Mouse (Mus musculus): ENCODE results near the gene Pttg1. TPM values are rescaled to one million over a fixed set of nuclear protein-coding genes. Genes with fewer than 3 reads are reported as not detected.

The Pttg1 gene
- polyA plus RNA-seq, 1 experiment from 2014 or later: 130 TPM

- H3K36me3 ChIP-seq (ENCODE audit: insufficient read depth, low read length): no peaks in the 10 kb centered on the region
- H3K4me2 ChIP-seq (replicated peaks; ENCODE audit: low read depth, low read length): no peak overlapping the region
- H3K9me3 ChIP-seq (ENCODE audit: low read length): no peaks in the 10 kb centered on the region
- TF ChIP-seq EP300 (IDR thresholded peaks at IDR 0.05) (no peak), CTCF (IDR thresholded peaks at IDR 0.05) (peak; percentile 93)
- no peak overlapping the region for H3K9ac ChIP-seq (replicated peaks; ENCODE audit: low read depth)
- no peaks in the 10 kb centered on the region for H3K27me3 ChIP-seq (replicated peaks; ENCODE audit: insufficient read depth, low read length)
- no peaks in the 10 kb centered on the region for H3K4me1 ChIP-seq (ENCODE audit: insufficient read depth, low read depth, low read length)
- H3K27ac ChIP-seq (ENCODE audit: low read length): no peak overlapping the region
- no peak for ATAC-seq
- WGBS: 22% methylated on average over 14 of the region's 14 CpGs
- H3K4me3 ChIP-seq (ENCODE audit: low read depth, low read length): no peak overlapping the region
- DNase-seq (ENCODE audit: low spot score): peak; percentile 79
Measured at GRCm38 (mm10) chr11:43412771-43413451, 13.1 kb downstream of the Pttg1 start.

GRCm38 (mm10) chr11:43411413-43411812 is 14.6 kb downstream of the Pttg1 start:
- ATAC-seq (peak; percentile 17; the same call in 1 of the 2 replicates), DNase-seq (ENCODE audit: low spot score) (peak; percentile 75)
- WGBS: 0% methylated on average over 1 of the region's 1 CpGs
- Histone ChIP-seq H3K4me3 (ENCODE audit: low read depth, low read length) (no peak overlapping the region), H3K4me1 (ENCODE audit: insufficient read depth, low read depth, low read length) (no peaks in the 10 kb centered on the region), H3K9me3 (ENCODE audit: low read length) (no peaks in the 10 kb centered on the region), H3K36me3 (ENCODE audit: insufficient read depth, low read length) (no peaks in the 10 kb centered on the region), H3K27ac (ENCODE audit: low read length) (no peak overlapping the region), H3K9ac (replicated peaks; ENCODE audit: low read depth) (no peak overlapping the region), H3K27me3 (replicated peaks; ENCODE audit: insufficient read depth, low read length) (no peaks in the 10 kb centered on the region), H3K4me2 (replicated peaks; ENCODE audit: low read depth, low read length) (no peak overlapping the region)
- peak; percentile 93 for TF ChIP-seq CTCF (IDR thresholded peaks at IDR 0.05)
- no peak for TF ChIP-seq EP300 (IDR thresholded peaks at IDR 0.05)

GRCm38 (mm10) chr11:43410291-43410690 is 15.8 kb downstream of the Pttg1 start:
- no peak overlapping the region for H3K4me3 ChIP-seq (ENCODE audit: low read depth, low read length)
- TF ChIP-seq EP300 (IDR thresholded peaks at IDR 0.05) (no peak), CTCF (IDR thresholded peaks at IDR 0.05) (no peak)
- H3K4me2 ChIP-seq (replicated peaks; ENCODE audit: low read depth, low read length): no peak overlapping the region
- H3K36me3 ChIP-seq (ENCODE audit: insufficient read depth, low read length): no peaks in the 10 kb centered on the region
- ATAC-seq (no peak), DNase-seq (ENCODE audit: low spot score) (no peak)
- H3K4me1 ChIP-seq (ENCODE audit: insufficient read depth, low read depth, low read length): no peaks in the 10 kb centered on the region
- H3K27me3 ChIP-seq (replicated peaks; ENCODE audit: insufficient read depth, low read length): no peaks in the 10 kb centered on the region
- no peaks in the 10 kb centered on the region for H3K9me3 ChIP-seq (ENCODE audit: low read length)
- WGBS: 66% methylated on average over 7 of the region's 7 CpGs
- H3K27ac ChIP-seq (ENCODE audit: low read length): no peak overlapping the region
- no peak overlapping the region for H3K9ac ChIP-seq (replicated peaks; ENCODE audit: low read depth)

GRCm38 (mm10) chr11:43408888-43409287 is 17.2 kb downstream of the Pttg1 start:
- ATAC-seq: no peak
- WGBS: 72% methylated on average over 2 of the region's 2 CpGs
- no peak overlapping the region for H3K4me2 ChIP-seq (replicated peaks; ENCODE audit: low read depth, low read length)

GRCm38 (mm10) chr11:43404150-43404807 is 21.8 kb downstream of the Pttg1 start:
- Histone ChIP-seq H3K9me3 (ENCODE audit: low read length) (no peaks in the 10 kb centered on the region), H3K4me3 (ENCODE audit: low read depth, low read length) (no peak overlapping the region), H3K36me3 (ENCODE audit: insufficient read depth, low read length) (no peaks in the 10 kb centered on the region), H3K4me1 (ENCODE audit: insufficient read depth, low read depth, low read length) (no peaks in the 10 kb centered on the region), H3K9ac (replicated peaks; ENCODE audit: low read depth) (no peak overlapping the region), H3K27me3 (replicated peaks; ENCODE audit: insufficient read depth, low read length) (no peaks in the 10 kb centered on the region), H3K27ac (ENCODE audit: low read length) (no peak overlapping the region), H3K4me2 (replicated peaks; ENCODE audit: low read depth, low read length) (no peak overlapping the region)
- no peak for DNase-seq (ENCODE audit: low spot score)
- WGBS: 76% methylated on average over 15 of the region's 15 CpGs
- ATAC-seq: no peak
- TF ChIP-seq EP300 (IDR thresholded peaks at IDR 0.05): no peak
- no peak for TF ChIP-seq CTCF (IDR thresholded peaks at IDR 0.05)

More at GRCm38 (mm10) chr11:43408888-43409287, 17.2 kb downstream of the Pttg1 start:
- TF ChIP-seq EP300 (IDR thresholded peaks at IDR 0.05) (no peak), CTCF (IDR thresholded peaks at IDR 0.05) (no peak)
- Histone ChIP-seq H3K4me3 (ENCODE audit: low read depth, low read length) (no peak overlapping the region), H3K4me1 (ENCODE audit: insufficient read depth, low read depth, low read length) (no peaks in the 10 kb centered on the region), H3K9ac (replicated peaks; ENCODE audit: low read depth) (no peak overlapping the region), H3K36me3 (ENCODE audit: insufficient read depth, low read length) (no peaks in the 10 kb centered on the region), H3K27me3 (replicated peaks; ENCODE audit: insufficient read depth, low read length) (no peaks in the 10 kb centered on the region), H3K27ac (ENCODE audit: low read length) (no peak overlapping the region), H3K9me3 (ENCODE audit: low read length) (no peaks in the 10 kb centered on the region)
- DNase-seq (ENCODE audit: low spot score): no peak

GRCm38 (mm10) chr11:43400131-43400530 is 25.9 kb downstream of the Pttg1 start:
- Histone ChIP-seq H3K27me3 (replicated peaks; ENCODE audit: insufficient read depth, low read length) (no peaks in the 10 kb centered on the region), H3K27ac (ENCODE audit: low read length) (no peak overlapping the region), H3K9me3 (ENCODE audit: low read length) (no peaks in the 10 kb centered on the region), H3K4me2 (replicated peaks; ENCODE audit: low read depth, low read length) (no peak overlapping the region), H3K4me3 (ENCODE audit: low read depth, low read length) (no peak overlapping the region), H3K9ac (replicated peaks; ENCODE audit: low read depth) (no peak overlapping the region), H3K4me1 (ENCODE audit: insufficient read depth, low read depth, low read length) (no peaks in the 10 kb centered on the region), H3K36me3 (ENCODE audit: insufficient read depth, low read length) (no peaks in the 10 kb centered on the region)
- DNase-seq (ENCODE audit: low spot score) (no peak), ATAC-seq (no peak)
- TF ChIP-seq EP300 (IDR thresholded peaks at IDR 0.05) (no peak), CTCF (IDR thresholded peaks at IDR 0.05) (no peak)
- 100% methylated on average over 1 of the region's 1 CpGs for WGBS
